Mouse (Mus musculus): ENCODE measurements around the gene Dnah12. TPM values are rescaled to one million over a fixed set of nuclear protein-coding genes. Genes with fewer than 3 reads are reported as not detected.

Gene Dnah12
- total and polyA plus RNA-seq, 2 experiments from 2014 or later = 0.19 to 0.67 TPM

DNA sequence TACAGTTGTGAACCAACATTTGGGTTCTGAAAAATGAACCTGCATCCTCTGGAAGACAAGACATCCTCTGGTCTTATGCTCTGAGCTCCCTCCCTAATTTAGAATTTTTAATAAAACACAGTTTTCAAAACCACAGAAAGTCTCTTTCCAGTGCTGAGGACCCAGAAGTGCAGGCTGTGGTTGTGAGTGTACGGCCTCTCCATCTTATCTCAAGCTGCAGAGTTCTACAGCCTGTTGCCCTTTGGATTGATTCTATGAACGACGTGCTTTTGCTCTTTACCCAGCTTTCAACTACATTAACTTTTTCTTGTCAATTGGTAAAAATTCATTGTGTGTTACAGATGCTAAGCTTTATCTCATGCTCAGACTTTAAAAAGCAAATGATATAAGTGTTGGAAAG lies 105.3 kb downstream of the Dnah12 start:
- Histone ChIP-seq H3K4me2 (ENCODE audit: low read depth) (no peak overlapping the region), H3K9me3 (ENCODE audit: low read length) (no peaks in the 10 kb centered on the region), H3K4me1 (ENCODE audit: insufficient read depth) (no peaks in the 10 kb centered on the region), H3K36me3 (ENCODE audit: insufficient read depth) (no peaks in the 10 kb centered on the region), H3K27ac (ENCODE audit: low read depth, low read length) (no peak overlapping the region), H3K9ac (no peak overlapping the region), H3K4me3 (ENCODE audit: low read depth, low read length) (no peak overlapping the region), H3K27me3 (ENCODE audit: insufficient read depth, low read length) (no peaks in the 10 kb centered on the region)
- DNase-seq (no peak), ATAC-seq (no peak)
- 90% methylated on average over 3 of the region's 3 CpGs for WGBS
- no peak for TF ChIP-seq CTCF (IDR thresholded peaks at IDR 0.05; ENCODE audit: low read depth)

DNA sequence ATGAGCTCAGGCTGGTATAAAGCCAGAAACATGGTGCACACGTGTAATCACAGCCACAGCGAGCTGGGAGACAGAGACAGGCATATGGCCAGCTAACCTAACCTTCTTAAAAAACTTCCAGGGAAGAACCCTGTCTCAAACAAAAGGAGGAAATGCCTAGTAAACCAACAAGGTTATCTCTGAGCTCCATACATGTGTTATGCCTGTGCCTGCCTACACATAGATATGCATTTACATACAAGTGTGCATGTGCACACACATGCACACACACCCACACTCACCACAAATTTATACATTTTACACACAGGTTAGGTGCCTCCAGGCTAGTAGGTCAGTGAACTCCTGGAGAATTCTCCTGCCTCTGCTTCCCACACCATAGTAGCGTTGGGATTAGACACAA lies 106.2 kb downstream of the Dnah12 start:
- no peak overlapping the region for H3K9ac ChIP-seq
- H3K4me2 ChIP-seq (ENCODE audit: low read depth) = no peak overlapping the region
- ATAC-seq (no peak), DNase-seq (no peak)
- H3K9me3 ChIP-seq (ENCODE audit: low read length) = no peaks in the 10 kb centered on the region
- no peak for TF ChIP-seq CTCF (IDR thresholded peaks at IDR 0.05; ENCODE audit: low read depth)
- no peaks in the 10 kb centered on the region for H3K4me1 ChIP-seq (ENCODE audit: insufficient read depth)
- no peak overlapping the region for H3K4me3 ChIP-seq (ENCODE audit: low read depth, low read length)
- no peak overlapping the region for H3K27ac ChIP-seq (ENCODE audit: low read depth, low read length)
- no peaks in the 10 kb centered on the region for H3K27me3 ChIP-seq (ENCODE audit: insufficient read depth, low read length)
- no peaks in the 10 kb centered on the region for H3K36me3 ChIP-seq (ENCODE audit: insufficient read depth)
- WGBS = 66% methylated on average over 3 of the region's 3 CpGs

- no peak for DNase-seq
- no peaks in the 10 kb centered on the region for H3K27me3 ChIP-seq (ENCODE audit: insufficient read depth, low read length)
- H3K4me1 ChIP-seq (ENCODE audit: insufficient read depth) = no peaks in the 10 kb centered on the region
- TF ChIP-seq CTCF (IDR thresholded peaks at IDR 0.05; ENCODE audit: low read depth) = no peak
- no peak overlapping the region for H3K9ac ChIP-seq
- no peak overlapping the region for H3K4me3 ChIP-seq (ENCODE audit: low read depth, low read length)
- H3K36me3 ChIP-seq (ENCODE audit: insufficient read depth) = no peaks in the 10 kb centered on the region
- H3K4me2 ChIP-seq (ENCODE audit: low read depth) = no peak overlapping the region
- 77% methylated on average over 7 of the region's 7 CpGs for WGBS
- H3K27ac ChIP-seq (ENCODE audit: low read depth, low read length) = no peak overlapping the region
- no peak for ATAC-seq
- H3K9me3 ChIP-seq (ENCODE audit: low read length) = no peaks in the 10 kb centered on the region
Measured at GRCm38 (mm10) chr14:26805500-26805899, 112.4 kb downstream of the Dnah12 start.

DNA sequence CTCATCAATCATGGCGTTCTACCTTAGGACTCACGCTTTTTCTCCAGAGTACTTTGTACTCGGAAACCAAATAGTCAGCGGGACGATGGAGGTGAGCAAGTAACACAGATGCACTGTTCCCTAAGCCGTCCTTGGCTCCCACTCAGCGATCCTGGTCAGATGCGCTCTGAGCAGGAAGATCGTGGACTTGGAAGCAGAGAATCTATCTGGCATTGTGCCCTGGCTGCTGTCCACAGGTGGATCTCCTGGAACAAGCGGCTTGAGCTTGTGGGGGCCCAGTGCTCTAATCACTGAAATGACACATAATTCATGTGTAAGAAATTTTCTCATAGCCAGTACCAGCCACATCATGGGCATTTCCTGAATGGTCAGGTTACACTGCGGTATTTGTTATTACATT lies 119.7 kb downstream of the Dnah12 start:
- Histone ChIP-seq H3K36me3 (ENCODE audit: insufficient read depth) (no peaks in the 10 kb centered on the region), H3K4me1 (ENCODE audit: insufficient read depth) (no peaks in the 10 kb centered on the region), H3K27me3 (ENCODE audit: insufficient read depth, low read length) (no peaks in the 10 kb centered on the region), H3K27ac (ENCODE audit: low read depth, low read length) (no peak overlapping the region), H3K9me3 (ENCODE audit: low read length) (no peaks in the 10 kb centered on the region), H3K4me2 (ENCODE audit: low read depth) (no peak overlapping the region), H3K9ac (no peak overlapping the region), H3K4me3 (ENCODE audit: low read depth, low read length) (no peak overlapping the region)
- ATAC-seq = no peak
- no peak for TF ChIP-seq CTCF (IDR thresholded peaks at IDR 0.05; ENCODE audit: low read depth)
- WGBS = 85% methylated on average over 11 of the region's 11 CpGs
- no peak for DNase-seq

DNA sequence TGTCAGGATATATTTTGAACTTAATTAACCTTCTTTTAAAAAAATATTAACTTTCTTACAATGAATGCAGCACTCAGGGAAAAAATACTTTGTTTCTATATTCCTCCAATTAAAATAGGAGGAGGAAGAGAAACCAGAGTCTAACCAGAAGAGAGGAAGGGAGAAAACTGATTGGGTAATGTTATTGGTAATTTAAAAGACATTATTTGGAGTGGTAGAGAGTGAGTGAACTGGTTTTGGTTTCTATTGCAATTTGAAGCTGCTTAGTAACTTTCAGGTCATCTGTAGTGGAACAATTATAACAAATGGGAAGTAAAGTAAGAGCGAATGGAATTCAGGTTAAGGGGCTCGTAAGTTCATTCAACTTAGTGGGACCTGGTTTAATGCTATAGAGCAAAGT lies 120.8 kb downstream of the Dnah12 start:
- DNase-seq (no peak), ATAC-seq (no peak)
- TF ChIP-seq CTCF (IDR thresholded peaks at IDR 0.05; ENCODE audit: low read depth) = no peak
- H3K4me3 ChIP-seq (ENCODE audit: low read depth, low read length) = no peak overlapping the region
- H3K36me3 ChIP-seq (ENCODE audit: insufficient read depth) = no peaks in the 10 kb centered on the region
- no peaks in the 10 kb centered on the region for H3K4me1 ChIP-seq (ENCODE audit: insufficient read depth)
- no peak overlapping the region for H3K9ac ChIP-seq
- H3K27ac ChIP-seq (ENCODE audit: low read depth, low read length) = no peak overlapping the region
- H3K9me3 ChIP-seq (ENCODE audit: low read length) = no peaks in the 10 kb centered on the region
- 92% methylated on average over 2 of the region's 2 CpGs for WGBS
- H3K27me3 ChIP-seq (ENCODE audit: insufficient read depth, low read length) = no peaks in the 10 kb centered on the region
- no peak overlapping the region for H3K4me2 ChIP-seq (ENCODE audit: low read depth)

GRCm38 (mm10) chr14:26814908-26815307 lies 121.8 kb downstream of the Dnah12 start:
- H3K4me1 ChIP-seq (ENCODE audit: insufficient read depth) = no peaks in the 10 kb centered on the region
- H3K27ac ChIP-seq (ENCODE audit: low read depth, low read length) = no peak overlapping the region
- DNase-seq (no peak), ATAC-seq (no peak)
- H3K9me3 ChIP-seq (ENCODE audit: low read length) = no peaks in the 10 kb centered on the region
- 47% methylated on average over 3 of the region's 3 CpGs for WGBS
- no peak overlapping the region for H3K4me2 ChIP-seq (ENCODE audit: low read depth)
- no peak for TF ChIP-seq CTCF (IDR thresholded peaks at IDR 0.05; ENCODE audit: low read depth)
- H3K9ac ChIP-seq = no peak overlapping the region
- H3K36me3 ChIP-seq (ENCODE audit: insufficient read depth) = no peaks in the 10 kb centered on the region
- no peak overlapping the region for H3K4me3 ChIP-seq (ENCODE audit: low read depth, low read length)
- H3K27me3 ChIP-seq (ENCODE audit: insufficient read depth, low read length) = no peaks in the 10 kb centered on the region

GRCm38 (mm10) chr14:26816785-26817184 lies 123.7 kb downstream of the Dnah12 start:
- no peaks in the 10 kb centered on the region for H3K9me3 ChIP-seq (ENCODE audit: low read length)
- TF ChIP-seq CTCF (IDR thresholded peaks at IDR 0.05; ENCODE audit: low read depth) = no peak
- DNase-seq = no peak
- H3K4me1 ChIP-seq (ENCODE audit: insufficient read depth) = no peaks in the 10 kb centered on the region
- 72% methylated on average over 4 of the region's 4 CpGs for WGBS
- H3K27ac ChIP-seq (ENCODE audit: low read depth, low read length) = no peak overlapping the region
- ATAC-seq = no peak
- H3K4me2 ChIP-seq (ENCODE audit: low read depth) = no peak overlapping the region
- H3K4me3 ChIP-seq (ENCODE audit: low read depth, low read length) = no peak overlapping the region
- H3K27me3 ChIP-seq (ENCODE audit: insufficient read depth, low read length) = no peaks in the 10 kb centered on the region
- H3K36me3 ChIP-seq (ENCODE audit: insufficient read depth) = no peaks in the 10 kb centered on the region
- H3K9ac ChIP-seq = no peak overlapping the region

- 97% methylated on average over 2 of the region's 2 CpGs for WGBS
- TF ChIP-seq CTCF (IDR thresholded peaks at IDR 0.05; ENCODE audit: low read depth) = no peak
- no peaks in the 10 kb centered on the region for H3K9me3 ChIP-seq (ENCODE audit: low read length)
- H3K4me2 ChIP-seq (ENCODE audit: low read depth) = no peak overlapping the region
- DNase-seq = no peak
- no peak overlapping the region for H3K9ac ChIP-seq
- no peaks in the 10 kb centered on the region for H3K27me3 ChIP-seq (ENCODE audit: insufficient read depth, low read length)
- H3K4me3 ChIP-seq (ENCODE audit: low read depth, low read length) = no peak overlapping the region
- H3K36me3 ChIP-seq (ENCODE audit: insufficient read depth) = no peaks in the 10 kb centered on the region
- ATAC-seq = no peak
- H3K27ac ChIP-seq (ENCODE audit: low read depth, low read length) = no peak overlapping the region
- no peaks in the 10 kb centered on the region for H3K4me1 ChIP-seq (ENCODE audit: insufficient read depth)
Measured at GRCm38 (mm10) chr14:26826020-26826419, 132.9 kb downstream of the Dnah12 start.

Data from forebrain, postnatal 0 days (tissue).